Mouse (Mus musculus) frontal cortex, adult (tissue): Measurements from ENCODE around the gene Ank3.

Experiments
- ATAC-seq: cut with Nextera tagmentation; 2 replicates; pipeline ENCODE4 v1.9.2; 2017; ENCODE audit warnings: mild to moderate bottlenecking, moderate library complexity, mixed read lengths; ENCODE audit not compliant: low TSS enrichment

The Ank3 gene

GRCm38 (mm10) chr10:69414888-69415287, 16.3 kb downstream of the Ank3 start:
- no peak for ATAC-seq

DNA sequence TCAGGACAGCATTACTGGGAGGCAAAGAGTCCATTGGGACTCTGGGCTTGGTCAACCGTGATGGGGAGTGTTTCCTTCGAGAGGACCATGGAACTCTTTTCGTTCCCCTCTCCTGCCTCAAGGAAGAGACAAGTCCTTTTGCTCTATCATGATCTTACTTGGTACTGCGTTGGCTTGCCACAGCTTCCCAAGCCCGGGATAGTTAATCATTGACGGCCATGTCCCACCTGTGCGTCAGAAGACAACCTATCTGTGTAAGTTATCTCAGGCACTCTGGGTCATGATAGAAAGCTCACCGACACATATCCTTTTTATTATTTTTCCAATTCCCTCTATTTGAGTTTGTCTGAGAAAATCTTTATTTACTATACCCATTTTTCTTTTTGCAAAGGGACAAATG, 20.1 kb downstream of the Ank3 start:
- no peak for ATAC-seq

DNA sequence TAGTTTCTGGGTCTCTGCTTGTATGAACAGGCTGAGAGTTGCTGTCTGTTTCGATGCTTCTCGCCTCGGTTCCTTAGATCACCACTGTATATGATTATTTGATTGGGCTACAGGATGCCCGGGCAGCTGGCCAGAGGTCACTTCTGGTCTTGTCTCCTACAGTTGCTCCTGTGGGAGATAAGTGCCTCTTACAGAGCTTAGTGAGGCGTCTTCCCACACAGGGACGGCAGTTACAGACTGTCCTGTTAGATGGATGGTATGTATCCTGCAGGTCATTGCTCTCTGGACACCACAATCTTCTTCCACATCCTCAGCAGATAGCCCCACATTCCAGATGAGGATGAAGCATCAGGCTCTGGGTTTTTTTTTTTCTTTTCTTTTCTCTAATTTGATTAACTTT, 21.7 kb downstream of the Ank3 start:
- ATAC-seq: no peak

- ATAC-seq: no peak
Observed at GRCm38 (mm10) chr10:69424051-69424450, 25.5 kb downstream of the Ank3 start.

GRCm38 (mm10) chr10:69430138-69430537, 31.6 kb downstream of the Ank3 start:
- no peak for ATAC-seq

- no peak for ATAC-seq
Observed at GRCm38 (mm10) chr10:69431101-69431500, 32.5 kb downstream of the Ank3 start.

DNA sequence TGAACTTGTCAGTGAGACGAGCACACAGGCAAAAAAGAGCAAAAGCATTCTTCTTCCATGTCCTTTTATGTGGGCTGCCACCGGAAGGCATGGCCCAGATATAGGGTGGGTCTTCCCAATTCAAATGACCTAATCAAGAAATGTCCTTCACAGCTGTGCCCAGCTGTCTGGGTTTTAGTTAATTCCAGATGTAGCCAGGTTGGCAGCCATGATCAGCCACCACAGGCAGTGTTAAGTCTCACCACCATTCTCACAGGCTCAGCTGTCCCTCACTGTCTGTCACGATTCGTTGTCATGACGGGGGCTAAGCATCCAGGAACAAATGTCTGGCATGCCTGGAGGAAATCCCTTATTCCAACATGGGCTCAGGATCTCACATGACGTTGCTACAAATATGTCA, 36.6 kb downstream of the Ank3 start:
- ATAC-seq: no peak

DNA sequence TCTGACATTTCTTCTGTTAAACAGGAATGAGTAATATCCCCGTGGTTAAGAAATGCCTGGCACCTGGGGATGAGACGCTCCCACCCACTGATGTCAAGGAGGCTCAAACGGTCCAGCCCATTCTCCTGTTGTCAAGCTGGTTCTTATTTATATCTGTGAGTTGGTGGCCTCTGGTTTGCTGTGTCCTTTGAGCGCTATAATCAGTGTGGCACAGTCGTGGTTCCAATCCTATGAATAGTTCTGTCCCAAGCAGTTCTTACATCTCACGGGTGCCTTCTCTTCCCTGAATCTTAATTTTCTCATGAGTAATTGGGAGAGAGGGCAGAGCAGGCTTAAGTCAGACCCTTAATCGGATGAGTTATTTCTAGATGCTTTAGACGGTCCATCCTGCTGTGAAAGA, 40.9 kb downstream of the Ank3 start:
- peak; percentile 65; the same call in 1 of the 2 replicates for ATAC-seq

DNA sequence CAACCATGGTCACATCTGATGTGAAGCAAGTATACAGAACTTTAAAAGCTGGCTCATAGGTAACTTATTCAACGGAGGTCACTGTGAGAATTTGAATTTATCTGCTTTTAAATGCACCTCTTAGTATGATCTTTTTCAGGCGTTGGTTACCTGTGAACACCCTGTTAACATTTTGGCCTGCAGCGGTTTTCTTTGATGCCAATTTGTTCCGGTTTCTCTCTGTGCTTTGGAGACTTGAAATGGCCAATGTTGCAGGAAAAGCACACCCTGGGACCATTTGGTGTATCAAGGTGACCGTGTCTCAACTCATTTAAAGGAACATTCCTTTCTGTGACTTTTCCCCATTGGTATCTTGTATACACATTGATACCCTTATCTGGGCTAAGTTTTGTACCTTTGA, 46.0 kb downstream of the Ank3 start:
- ATAC-seq: no peak

DNA sequence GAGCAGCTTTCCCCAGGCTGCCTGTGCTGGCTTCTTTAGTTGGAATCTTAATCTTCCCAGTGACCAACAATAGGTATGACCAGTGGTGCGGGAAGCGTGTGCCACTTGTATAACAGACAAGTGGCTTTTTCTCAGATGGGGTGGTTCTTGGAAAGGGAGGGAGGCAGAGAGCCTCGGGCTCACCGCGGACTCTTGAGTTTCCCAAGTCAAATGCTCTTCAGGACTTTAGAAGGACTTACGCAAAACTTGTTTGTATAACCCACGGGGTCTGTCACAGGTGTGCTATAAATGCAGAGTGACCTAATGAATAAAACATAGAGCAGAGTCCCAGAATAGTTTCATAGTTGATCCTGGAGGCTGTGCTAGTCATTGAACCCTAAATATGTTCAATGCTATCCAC, 47.4 kb downstream of the Ank3 start:
- no peak for ATAC-seq

DNA sequence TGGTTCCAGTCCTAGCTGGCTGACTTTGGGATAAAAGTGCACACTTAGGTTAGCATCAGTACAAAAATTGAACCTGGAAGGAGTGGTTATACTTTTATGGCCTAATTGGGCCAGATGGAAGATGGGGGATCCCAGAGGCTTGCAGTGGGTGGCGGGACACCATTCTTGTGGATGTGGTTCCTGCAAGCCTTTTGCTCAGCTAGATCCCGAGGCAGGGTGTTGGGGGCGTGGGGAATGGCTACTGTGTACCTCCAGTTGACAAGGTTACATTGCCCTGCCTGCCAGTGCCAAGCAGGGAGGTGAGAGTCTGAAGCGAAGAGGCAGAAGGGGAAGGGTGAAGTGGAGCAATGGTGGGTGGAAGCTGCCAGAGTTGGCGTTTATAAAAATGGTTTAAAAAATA, 48.0 kb downstream of the Ank3 start:
- no peak for ATAC-seq

- no peak for ATAC-seq
Observed at GRCm38 (mm10) chr10:69447308-69447707, 48.7 kb downstream of the Ank3 start.

- no peak for ATAC-seq
Observed at GRCm38 (mm10) chr10:69448174-69448573, 49.6 kb downstream of the Ank3 start.

- ATAC-seq: no peak
Observed at GRCm38 (mm10) chr10:69451006-69451405, 52.4 kb downstream of the Ank3 start.

GRCm38 (mm10) chr10:69452180-69452977, 53.8 kb downstream of the Ank3 start:
- ATAC-seq: peak; percentile 72

DNA sequence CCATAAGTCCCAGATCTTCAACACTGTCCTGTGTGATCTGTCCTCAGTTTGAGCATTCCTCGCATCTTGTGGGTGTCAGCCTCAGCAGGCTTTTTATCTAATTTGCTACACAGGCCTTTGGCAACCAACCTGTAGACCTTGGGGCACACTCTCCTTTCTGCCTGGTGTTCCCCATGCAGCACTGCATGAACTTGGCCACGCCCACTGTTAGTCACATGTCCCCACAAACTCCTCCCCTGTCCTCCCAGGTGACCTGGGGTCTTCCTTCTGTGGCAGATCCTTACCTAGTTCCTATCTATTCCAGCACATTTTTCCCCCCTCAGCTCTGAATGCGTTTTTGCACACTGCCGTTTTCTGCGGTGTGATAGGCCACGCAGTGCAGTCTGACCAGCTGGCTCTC, 55.0 kb downstream of the Ank3 start:
- ATAC-seq: no peak

DNA sequence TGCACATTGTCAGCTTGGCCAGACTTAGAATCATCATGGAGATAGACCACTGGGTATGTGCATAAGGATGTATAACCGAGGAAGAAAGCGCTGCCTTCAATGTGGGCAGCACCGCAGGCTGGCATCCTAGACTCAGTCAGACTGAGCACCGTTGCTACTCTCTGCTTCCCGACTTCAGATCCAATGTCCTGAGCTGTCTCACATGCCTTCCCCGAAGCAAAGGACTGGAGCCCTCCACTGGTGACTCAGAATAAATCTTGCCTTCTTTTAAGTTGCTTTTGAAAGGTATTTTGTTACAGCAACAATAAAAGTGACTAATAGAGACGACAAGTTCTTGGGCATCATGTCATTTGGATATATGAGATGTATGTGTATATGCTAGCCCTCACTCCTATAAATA, 55.9 kb downstream of the Ank3 start:
- ATAC-seq: peak; percentile 80

DNA sequence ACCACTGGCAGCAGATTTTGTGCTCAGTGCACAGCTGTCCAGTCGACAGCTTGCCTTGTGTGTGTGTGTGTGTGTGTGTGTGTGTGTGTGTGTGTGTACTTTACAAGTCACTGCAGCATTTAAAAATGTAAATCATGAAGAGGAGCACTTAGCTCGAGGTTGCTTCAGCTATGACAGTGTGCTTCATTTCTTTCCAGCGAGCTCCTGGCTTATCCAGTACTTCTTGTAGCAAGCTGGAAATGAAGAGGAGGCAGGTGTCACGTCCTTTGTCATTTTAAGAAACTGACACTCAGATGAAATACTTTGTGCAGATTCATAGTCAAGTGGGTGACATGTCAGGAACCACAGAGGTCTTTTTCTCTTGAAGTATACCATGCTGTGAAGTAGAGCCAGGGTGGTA, 66.3 kb downstream of the Ank3 start:
- peak; percentile 39 for ATAC-seq

- peak; percentile 97 for ATAC-seq
Observed at GRCm38 (mm10) chr10:69465558-69466200, 67.1 kb downstream of the Ank3 start.

- ATAC-seq: no peak
Observed at GRCm38 (mm10) chr10:69466201-69466585, 67.6 kb downstream of the Ank3 start.

GRCm38 (mm10) chr10:69466586-69466985, 68.0 kb downstream of the Ank3 start:
- no peak for ATAC-seq

GRCm38 (mm10) chr10:69467182-69467581, 68.6 kb downstream of the Ank3 start:
- no peak for ATAC-seq

DNA sequence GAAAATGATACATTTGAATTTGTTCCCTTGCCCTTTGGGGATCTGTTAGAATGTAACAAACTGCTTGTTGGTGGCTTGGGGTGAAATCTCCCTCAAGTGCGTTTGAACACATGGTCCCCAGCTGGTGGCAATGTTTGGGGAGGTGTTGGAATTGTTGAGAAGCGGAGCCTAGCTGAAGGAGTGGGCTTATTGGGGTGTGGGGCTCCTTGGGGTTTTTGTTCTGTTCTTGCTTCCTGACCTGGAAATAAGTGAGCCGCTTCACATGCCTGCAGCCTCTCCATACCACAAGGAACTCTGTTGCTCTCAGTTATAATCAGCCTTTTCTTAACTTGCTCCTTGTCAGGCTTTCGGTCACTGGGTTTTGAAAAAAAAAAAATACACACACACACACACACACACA, 73.3 kb downstream of the Ank3 start:
- no peak for ATAC-seq

DNA sequence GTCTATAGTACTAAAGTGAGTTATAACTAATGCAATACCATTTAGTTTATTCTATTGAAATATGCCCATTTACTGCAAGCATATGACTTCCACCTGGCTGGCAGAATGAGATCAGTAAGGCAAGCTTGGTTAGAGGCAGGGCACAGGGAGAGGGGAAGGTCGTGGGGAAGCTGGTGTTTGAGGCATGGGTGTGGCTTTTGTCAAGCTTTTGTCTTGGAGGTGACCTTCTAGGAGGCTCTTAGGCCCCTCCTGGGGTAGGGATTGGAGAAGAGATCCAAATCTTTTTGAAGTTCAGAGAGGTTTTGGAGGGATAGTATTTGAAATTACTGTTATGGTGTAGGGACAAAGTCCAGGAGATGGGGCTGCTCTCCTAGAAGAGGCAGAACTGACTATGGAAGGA, 78.3 kb downstream of the Ank3 start:
- no peak for ATAC-seq
